Mouse (Mus musculus) limb, embryonic 13.5 days (tissue): ENCODE results near the gene Fbxo47. TPM values are rescaled to one million over a fixed set of nuclear protein-coding genes. Genes with fewer than 3 reads are reported as not detected.

Experiments
- ATAC-seq: fragments of 200-750 bp; cut with Nextera tagmentation; 2 replicates; pipeline ENCODE4 v1.8.0; 2017; ENCODE audit warnings: low read depth, moderate number of reproducible peaks, moderate TSS enrichment; ENCODE audit not compliant: low FRiP score
- H3K27ac ChIP-seq: fragments of 300-500 bp; sonication (generic); 2 replicates; pipeline ENCODE4 v1.5.1; 2015; ENCODE audit warnings: inconsistent platforms, mild to moderate bottlenecking, moderate library complexity
- H3K27me3 ChIP-seq: fragments of 300-500 bp; sonication (generic); 2 replicates; pipeline ENCODE4 v1.6.1; 2015; ENCODE audit warnings: mild to moderate bottlenecking, inconsistent platforms
- H3K36me3 ChIP-seq: fragments of 300-500 bp; sonication (generic); 2 replicates; pipeline ENCODE4 v1.6.1; 2015; ENCODE audit warnings: inconsistent platforms, mild to moderate bottlenecking, moderate library complexity
- H3K4me1 ChIP-seq: fragments of 300-500 bp; sonication (generic); 2 replicates; pipeline ENCODE4 v1.6.1; 2015; ENCODE audit warnings: inconsistent platforms
- H3K4me2 ChIP-seq: fragments of 300-500 bp; sonication (generic); replicated peaks from 2 replicates; pipeline ENCODE4 v1.6.1; 2015; ENCODE audit warnings: inconsistent platforms, mild to moderate bottlenecking, moderate library complexity
- H3K4me3 ChIP-seq: fragments of 300-500 bp; sonication (generic); 2 replicates; pipeline ENCODE4 v1.5.1; 2015; ENCODE audit warnings: moderate library complexity, mild to moderate bottlenecking, inconsistent platforms
- H3K9ac ChIP-seq: fragments of 300-500 bp; sonication (generic); 2 replicates; pipeline ENCODE4 v1.6.1; 2015; ENCODE audit warnings: mild to moderate bottlenecking, inconsistent platforms
- H3K9me3 ChIP-seq: fragments of 300-500 bp; sonication (generic); 2 replicates; pipeline ENCODE4 v1.6.1; 2016; ENCODE audit warnings: inconsistent platforms
- WGBS: fragments of 180-500 bp; shearing (Covaris S2); methylation state at CpG from one replicate; pipeline ENCODE4 v1.1.7; 2015; 5-methylcytosine and 5-hydroxymethylcytosine counted together
- polyA plus RNA-seq: library from polyadenylated mRNA; unstranded; fragments of >200 nt; fragmentation: Nextera tagmentation; extraction: Ambion mirVana; gene quantifications from 2 replicates; pipeline ENCODE4 v1.2.1, GENCODE M21; 2015

The Fbxo47 gene
- polyA plus RNA-seq, 1 experiment from 2014 or later, result 0.37 TPM

GRCm38 (mm10) chr11:97905540-97905939 lies 21.6 kb upstream of the Fbxo47 start:
- Histone ChIP-seq H3K4me2 (no peak overlapping the region), H3K4me3 (no peak overlapping the region), H3K27ac (no peak overlapping the region), H3K27me3 (no peaks in the 10 kb centered on the region), H3K4me1 (no peaks in the 10 kb centered on the region), H3K36me3 (no peaks in the 10 kb centered on the region), H3K9me3 (no peaks in the 10 kb centered on the region), H3K9ac (no peak overlapping the region)
- no peak for ATAC-seq
- 97% methylated on average over 2 of the region's 2 CpGs for WGBS

GRCm38 (mm10) chr11:97904801-97905200 lies 20.8 kb upstream of the Fbxo47 start:
- ATAC-seq, result no peak
- Histone ChIP-seq H3K4me3 (no peak overlapping the region), H3K36me3 (no peaks in the 10 kb centered on the region), H3K4me2 (no peak overlapping the region), H3K9me3 (no peaks in the 10 kb centered on the region), H3K9ac (no peak overlapping the region), H3K27me3 (no peaks in the 10 kb centered on the region), H3K27ac (no peak overlapping the region), H3K4me1 (no peaks in the 10 kb centered on the region)
- WGBS, result 89% methylated on average over 13 of the region's 13 CpGs

GRCm38 (mm10) chr11:97901806-97902205 lies 17.9 kb upstream of the Fbxo47 start:
- no peak overlapping the region for H3K4me2 ChIP-seq
- peak overlapping the region; percentile 43 for H3K9ac ChIP-seq
- H3K4me3 ChIP-seq, result no peak overlapping the region
- no peaks in the 10 kb centered on the region for H3K9me3 ChIP-seq
- H3K4me1 ChIP-seq, result no peaks in the 10 kb centered on the region
- no peaks in the 10 kb centered on the region for H3K36me3 ChIP-seq
- no peak for ATAC-seq
- 82% methylated on average over 6 of the region's 6 CpGs for WGBS
- H3K27me3 ChIP-seq, result no peaks in the 10 kb centered on the region
- no peak overlapping the region for H3K27ac ChIP-seq

GRCm38 (mm10) chr11:97899822-97900221 lies 15.9 kb upstream of the Fbxo47 start:
- no peak overlapping the region for H3K27ac ChIP-seq
- no peaks in the 10 kb centered on the region for H3K9me3 ChIP-seq
- no peak for ATAC-seq
- no peak overlapping the region for H3K4me3 ChIP-seq
- no peak overlapping the region for H3K9ac ChIP-seq
- 6% methylated on average over 2 of the region's 2 CpGs for WGBS
- no peak overlapping the region for H3K4me2 ChIP-seq
- H3K4me1 ChIP-seq, result no peaks in the 10 kb centered on the region
- H3K27me3 ChIP-seq, result no peaks in the 10 kb centered on the region
- H3K36me3 ChIP-seq, result no peaks in the 10 kb centered on the region

GRCm38 (mm10) chr11:97897568-97898185 lies 13.7 kb upstream of the Fbxo47 start:
- Histone ChIP-seq H3K9ac (no peak overlapping the region), H3K27me3 (no peaks in the 10 kb centered on the region), H3K9me3 (peaks cover 4% of the 10 kb centered on the region; the same call in 1 of the 2 replicates), H3K4me1 (no peaks in the 10 kb centered on the region), H3K27ac (no peak overlapping the region), H3K4me3 (no peak overlapping the region), H3K36me3 (no peaks in the 10 kb centered on the region), H3K4me2 (no peak overlapping the region)
- WGBS, result 81% methylated on average over 3 of the region's 3 CpGs
- ATAC-seq, result no peak

GRCm38 (mm10) chr11:97896655-97897054 lies 12.7 kb upstream of the Fbxo47 start:
- Histone ChIP-seq H3K4me3 (no peak overlapping the region), H3K27me3 (no peaks in the 10 kb centered on the region), H3K9me3 (peaks cover 4% of the 10 kb centered on the region; the same call in 1 of the 2 replicates), H3K9ac (no peak overlapping the region), H3K27ac (no peak overlapping the region), H3K4me2 (no peak overlapping the region), H3K4me1 (no peaks in the 10 kb centered on the region), H3K36me3 (no peaks in the 10 kb centered on the region)
- 64% methylated on average over 4 of the region's 4 CpGs for WGBS
- no peak for ATAC-seq

- WGBS, result 73% methylated on average over 5 of the region's 5 CpGs
- no peak overlapping the region for H3K9ac ChIP-seq
Observed at GRCm38 (mm10) chr11:97891821-97892220, 7.9 kb upstream of the Fbxo47 start.

GRCm38 (mm10) chr11:97885296-97885915 lies 1.5 kb upstream of the Fbxo47 start:
- H3K4me2 ChIP-seq, result peak overlapping the region; percentile 66; the same call in 1 of the 2 replicates
- ATAC-seq, result no peak

More at GRCm38 (mm10) chr11:97891821-97892220, 7.9 kb upstream of the Fbxo47 start:
- Histone ChIP-seq H3K9me3 (peaks cover 4% of the 10 kb centered on the region; the same call in 1 of the 2 replicates), H3K4me1 (no peaks in the 10 kb centered on the region), H3K36me3 (no peaks in the 10 kb centered on the region), H3K4me3 (no peak overlapping the region), H3K4me2 (no peak overlapping the region), H3K27ac (no peak overlapping the region), H3K27me3 (no peaks in the 10 kb centered on the region)
- ATAC-seq, result no peak

GRCm38 (mm10) chr11:97884601-97885185 lies 739 bp upstream of the Fbxo47 start:
- 0 out of 2 replicates have a peak, but pooled peaks cover 6% of the 10 kb centered on the region for H3K9me3 ChIP-seq
- peak overlapping the region; percentile 40; the same call in 1 of the 2 replicates for H3K9ac ChIP-seq
- H3K27ac ChIP-seq, result peak overlapping the region; percentile 53; the same call in 1 of the 2 replicates
- peak overlapping the region; percentile 66 for H3K4me2 ChIP-seq
- 21% methylated on average over 7 of the region's 7 CpGs for WGBS
- no peak for ATAC-seq
- peak overlapping the region; percentile 61 for H3K4me3 ChIP-seq
- no peaks in the 10 kb centered on the region for H3K27me3 ChIP-seq
- H3K36me3 ChIP-seq, result no peaks in the 10 kb centered on the region
- 0 out of 2 replicates have a peak, but pooled peaks cover 3% of the 10 kb centered on the region for H3K4me1 ChIP-seq

More at GRCm38 (mm10) chr11:97885296-97885915, 1.5 kb upstream of the Fbxo47 start:
- 0 out of 2 replicates have a peak, but pooled peaks cover 3% of the 10 kb centered on the region for H3K4me1 ChIP-seq
- H3K9me3 ChIP-seq, result 0 out of 2 replicates have a peak, but pooled peaks cover 6% of the 10 kb centered on the region
- no peaks in the 10 kb centered on the region for H3K36me3 ChIP-seq
- H3K4me3 ChIP-seq, result no peak overlapping the region; the same call in 1 of the 2 replicates
- H3K27me3 ChIP-seq, result no peaks in the 10 kb centered on the region
- no peak overlapping the region; the same call in 1 of the 2 replicates for H3K27ac ChIP-seq
- WGBS, result 100% methylated on average over 2 of the region's 2 CpGs
- no peak overlapping the region for H3K9ac ChIP-seq

GRCm38 (mm10) chr11:97883542-97883917 lies 424 bp downstream of the Fbxo47 start:
- Histone ChIP-seq H3K9ac (peak overlapping the region; percentile 64), H3K36me3 (no peaks in the 10 kb centered on the region), H3K27ac (peak overlapping the region; percentile 80), H3K9me3 (0 out of 2 replicates have a peak, but pooled peaks cover 6% of the 10 kb centered on the region), H3K27me3 (no peaks in the 10 kb centered on the region), H3K4me1 (0 out of 2 replicates have a peak, but pooled peaks cover 3% of the 10 kb centered on the region), H3K4me2 (peak overlapping the region; percentile 66), H3K4me3 (peak overlapping the region; percentile 61)
- WGBS, result 6% methylated on average over 26 of the region's 26 CpGs
- 0 out of 2 replicates have a peak, but pooled peaks have one; percentile 37 for ATAC-seq

GRCm38 (mm10) chr11:97880362-97880761 lies 3.6 kb downstream of the Fbxo47 start:
- no peak overlapping the region for H3K4me3 ChIP-seq
- no peak overlapping the region for H3K4me2 ChIP-seq
- no peak overlapping the region for H3K27ac ChIP-seq
- no peak overlapping the region for H3K9ac ChIP-seq
- 0 out of 2 replicates have a peak, but pooled peaks cover 6% of the 10 kb centered on the region for H3K9me3 ChIP-seq
- no peak for ATAC-seq
- 86% methylated on average over 4 of the region's 4 CpGs for WGBS
- no peaks in the 10 kb centered on the region for H3K36me3 ChIP-seq
- H3K27me3 ChIP-seq, result no peaks in the 10 kb centered on the region
- H3K4me1 ChIP-seq, result 0 out of 2 replicates have a peak, but pooled peaks cover 3% of the 10 kb centered on the region

GRCm38 (mm10) chr11:97877341-97877740 lies 6.6 kb downstream of the Fbxo47 start:
- no peak overlapping the region for H3K27ac ChIP-seq
- no peak overlapping the region for H3K4me2 ChIP-seq
- 41% methylated on average over 2 of the region's 2 CpGs for WGBS
- H3K4me1 ChIP-seq, result no peaks in the 10 kb centered on the region
- H3K9ac ChIP-seq, result no peak overlapping the region
- no peaks in the 10 kb centered on the region for H3K9me3 ChIP-seq
- no peaks in the 10 kb centered on the region for H3K27me3 ChIP-seq
- no peak overlapping the region for H3K4me3 ChIP-seq
- H3K36me3 ChIP-seq, result no peaks in the 10 kb centered on the region
- no peak for ATAC-seq
